Mouse (Mus musculus): ENCODE measurements around the gene Ncor2. TPM values are rescaled to one million over a fixed set of nuclear protein-coding genes. Genes with fewer than 3 reads are reported as not detected.

Gene Ncor2
- polyA plus RNA-seq, 1 experiment from 2014 or later = 27.2 TPM

DNA sequence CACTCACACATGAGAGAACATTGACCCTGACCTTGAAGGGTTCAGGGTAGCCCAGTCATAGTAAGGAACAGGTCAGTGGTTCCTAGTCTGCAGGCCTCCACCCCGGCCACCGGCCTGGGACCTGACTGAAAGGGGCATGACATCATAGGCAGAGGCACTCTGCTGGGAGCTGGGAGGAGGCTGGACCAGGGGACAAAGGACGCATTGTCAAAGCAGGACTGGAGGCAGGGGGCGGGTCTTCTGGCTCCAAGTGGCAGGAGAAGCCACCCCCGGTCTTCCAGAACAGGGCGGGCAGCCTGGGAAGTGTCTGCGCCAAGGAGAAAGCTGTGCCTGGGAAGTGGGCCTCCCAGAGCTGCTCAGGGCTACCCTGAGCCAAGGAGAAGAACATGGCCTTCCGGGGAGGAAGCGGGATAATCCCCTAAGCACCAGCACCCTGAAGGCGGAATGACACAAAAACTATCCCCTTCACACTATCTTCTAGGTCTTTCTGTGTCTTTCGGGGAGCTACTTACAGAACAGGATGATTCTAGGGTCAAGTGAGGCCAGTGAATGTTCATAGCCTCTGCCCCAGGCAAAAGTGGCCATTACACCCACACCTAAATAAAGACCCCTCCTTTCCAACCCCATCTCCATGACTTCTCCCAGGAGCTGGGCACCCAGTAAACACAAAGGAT is 44.1 kb downstream of the Ncor2 start:
- 0 out of 2 replicates have a peak, but pooled peaks cover 16% of the 10 kb centered on the region for H3K36me3 ChIP-seq
- ATAC-seq (ENCODE audit: insufficient number of reproducible peaks, insufficient read depth, low FRiP score, low TSS enrichment, low read depth) = peak; percentile 67
- H3K4me1 ChIP-seq (replicated peaks) = peaks cover 95% of the 10 kb centered on the region

DNA sequence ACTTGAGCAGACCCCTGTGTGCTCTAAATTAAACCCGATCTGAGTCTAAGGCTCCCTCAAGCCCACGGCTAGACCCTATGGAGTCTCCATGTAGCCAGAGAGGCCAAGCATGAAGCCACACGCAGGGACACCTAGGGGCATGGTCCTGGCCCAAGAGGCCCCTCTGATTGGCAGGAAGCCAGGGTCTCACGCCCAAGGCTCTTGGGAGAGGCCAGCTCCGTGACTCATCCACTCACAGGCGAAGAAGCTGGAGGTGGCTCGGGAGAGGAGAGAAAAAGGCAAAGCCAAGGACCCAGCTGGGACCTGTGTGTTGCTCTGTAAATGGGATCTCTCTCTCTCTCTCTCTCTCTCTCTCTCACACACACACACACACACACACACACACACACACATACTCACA is 44.6 kb downstream of the Ncor2 start:
- Histone ChIP-seq H3K4me1 (replicated peaks) (peaks cover 95% of the 10 kb centered on the region), H3K4me2 (peak overlapping the region; percentile 26), H3K27me3 (no peaks in the 10 kb centered on the region), H3K4me3 (replicated peaks) (no peak overlapping the region), H3K9me3 (no peaks in the 10 kb centered on the region), H3K9ac (replicated peaks) (peak overlapping the region; percentile 42; the same call in 1 of the 2 replicates), H3K27ac (peak overlapping the region; percentile 92), H3K36me3 (0 out of 2 replicates have a peak, but pooled peaks cover 16% of the 10 kb centered on the region)
- WGBS = 55% methylated on average over 7 of the region's 7 CpGs
- no peak for ATAC-seq (ENCODE audit: insufficient number of reproducible peaks, insufficient read depth, low FRiP score, low TSS enrichment, low read depth)

More for the DNA sequence above, 44.1 kb downstream of the Ncor2 start:
- Histone ChIP-seq H3K4me3 (replicated peaks) (no peak overlapping the region), H3K9ac (replicated peaks) (no peak overlapping the region), H3K4me2 (peak overlapping the region; percentile 26), H3K27ac (peak overlapping the region; percentile 92), H3K27me3 (no peaks in the 10 kb centered on the region), H3K9me3 (no peaks in the 10 kb centered on the region)
- 30% methylated on average over 11 of the region's 11 CpGs for WGBS

DNA sequence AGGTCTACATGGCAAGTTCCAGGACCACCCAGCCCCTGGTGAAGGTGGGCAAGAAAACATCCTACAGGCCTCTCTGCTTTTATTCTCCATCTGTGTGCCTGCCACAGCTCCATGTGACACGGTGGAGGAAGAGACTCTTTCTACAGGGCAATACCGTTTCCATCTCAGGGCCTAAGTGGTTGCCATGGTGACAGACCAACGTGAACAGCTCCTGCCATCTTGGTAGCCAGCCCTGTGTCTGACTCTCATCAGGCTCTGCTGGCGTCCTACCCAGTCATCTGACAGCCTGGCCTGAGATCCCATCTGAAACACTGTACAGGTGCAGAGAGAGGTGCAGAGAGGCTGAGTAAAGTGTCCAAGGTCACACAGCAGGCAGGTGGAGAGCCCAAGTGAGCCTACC is 45.4 kb downstream of the Ncor2 start:
- no peaks in the 10 kb centered on the region for H3K9me3 ChIP-seq
- WGBS = 75% methylated on average over 4 of the region's 4 CpGs
- H3K27me3 ChIP-seq = no peaks in the 10 kb centered on the region
- H3K36me3 ChIP-seq = 0 out of 2 replicates have a peak, but pooled peaks cover 16% of the 10 kb centered on the region
- H3K9ac ChIP-seq (replicated peaks) = no peak overlapping the region
- no peak overlapping the region for H3K4me2 ChIP-seq
- H3K27ac ChIP-seq = peak overlapping the region; percentile 92
- H3K4me3 ChIP-seq (replicated peaks) = no peak overlapping the region
- peaks cover 95% of the 10 kb centered on the region for H3K4me1 ChIP-seq (replicated peaks)
- ATAC-seq (ENCODE audit: insufficient number of reproducible peaks, insufficient read depth, low FRiP score, low TSS enrichment, low read depth) = no peak

DNA sequence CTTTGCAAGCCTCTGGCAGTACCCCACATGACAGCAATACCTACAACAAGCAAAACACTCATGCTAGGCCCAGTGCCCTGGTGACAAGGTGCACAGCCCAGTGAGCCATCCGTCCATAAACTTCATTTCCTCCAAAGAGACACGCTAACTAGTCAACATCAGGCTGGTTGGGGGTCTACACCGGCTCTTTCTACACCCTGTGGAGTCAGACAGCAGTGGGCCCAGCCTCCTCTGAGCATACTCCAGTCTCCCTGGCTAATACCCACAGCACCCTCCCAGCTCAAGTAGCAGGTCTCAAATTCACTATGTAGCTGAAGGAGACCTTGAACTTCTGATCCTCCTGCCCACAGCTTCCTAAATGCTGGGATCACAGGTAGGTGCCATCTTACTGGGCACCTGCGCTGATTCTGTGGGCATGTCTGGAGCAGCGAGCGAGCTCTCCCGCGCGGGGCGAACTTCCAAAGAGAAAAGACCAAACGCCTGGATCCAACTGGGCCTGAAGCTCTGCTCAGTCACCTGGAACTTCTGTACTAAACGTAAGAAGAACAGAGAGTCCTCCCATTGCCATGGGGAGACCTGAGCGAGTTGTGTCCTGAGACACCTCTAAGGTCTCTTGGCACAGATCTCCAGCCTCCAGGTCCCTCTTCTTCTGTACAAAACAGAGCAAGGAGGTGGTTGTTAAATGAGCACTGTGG is 46.3 kb downstream of the Ncor2 start:
- Histone ChIP-seq H3K9me3 (no peaks in the 10 kb centered on the region), H3K27ac (no peak overlapping the region), H3K9ac (replicated peaks) (no peak overlapping the region), H3K36me3 (0 out of 2 replicates have a peak, but pooled peaks cover 11% of the 10 kb centered on the region), H3K27me3 (no peaks in the 10 kb centered on the region), H3K4me1 (replicated peaks) (peaks cover 95% of the 10 kb centered on the region), H3K4me2 (no peak overlapping the region), H3K4me3 (replicated peaks) (no peak overlapping the region)
- no peak for ATAC-seq (ENCODE audit: insufficient number of reproducible peaks, insufficient read depth, low FRiP score, low TSS enrichment, low read depth)
- 92% methylated on average over 13 of the region's 13 CpGs for WGBS

DNA sequence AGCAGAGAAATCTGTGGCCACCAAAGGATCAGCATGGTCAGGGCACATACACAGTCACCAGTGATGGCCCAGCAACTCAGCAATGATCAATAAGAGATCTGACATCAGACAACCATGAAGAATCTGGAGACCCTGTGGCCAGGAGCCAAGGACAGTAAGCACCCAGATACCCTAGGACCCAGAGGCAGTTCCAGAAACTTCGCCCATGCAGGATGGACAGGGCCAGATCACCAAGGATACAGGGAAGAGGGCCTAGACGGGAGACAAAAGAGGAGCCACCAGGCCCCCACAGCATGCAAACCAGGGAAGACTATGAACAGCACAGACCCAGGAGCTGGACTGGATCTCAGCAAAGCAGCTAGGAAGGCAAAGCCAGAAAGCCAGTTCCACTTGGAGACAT is 47.0 kb downstream of the Ncor2 start:
- H3K27me3 ChIP-seq = no peaks in the 10 kb centered on the region
- H3K4me3 ChIP-seq (replicated peaks) = no peak overlapping the region
- 0 out of 2 replicates have a peak, but pooled peaks cover 11% of the 10 kb centered on the region for H3K36me3 ChIP-seq
- 89% methylated on average over 2 of the region's 2 CpGs for WGBS
- H3K4me1 ChIP-seq (replicated peaks) = peaks cover 88% of the 10 kb centered on the region
- H3K4me2 ChIP-seq = no peak overlapping the region
- H3K9me3 ChIP-seq = no peaks in the 10 kb centered on the region
- peak overlapping the region; percentile 75; the same call in 1 of the 2 replicates for H3K27ac ChIP-seq
- H3K9ac ChIP-seq (replicated peaks) = no peak overlapping the region
- ATAC-seq (ENCODE audit: insufficient number of reproducible peaks, insufficient read depth, low FRiP score, low TSS enrichment, low read depth) = no peak

DNA sequence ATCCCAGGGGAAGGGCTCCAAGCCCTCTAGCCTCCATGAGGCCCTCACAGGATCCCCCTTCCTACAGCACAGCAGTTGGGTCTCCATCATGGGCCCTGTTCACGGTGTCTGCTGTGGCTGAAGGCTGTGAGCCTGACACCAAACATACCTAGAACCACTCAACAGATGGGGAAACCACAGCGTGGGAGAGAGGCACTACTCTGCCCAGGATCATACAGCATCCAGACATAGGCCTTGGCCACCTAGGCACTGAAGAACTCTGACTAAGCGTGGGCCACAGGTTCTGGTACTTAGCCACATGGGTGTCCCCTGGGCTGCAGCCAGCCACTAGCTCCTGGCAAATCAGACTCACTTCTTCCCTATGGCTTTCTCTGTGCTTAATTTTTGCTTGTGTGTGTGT is 48.6 kb downstream of the Ncor2 start:
- H3K9ac ChIP-seq (replicated peaks) = 0 out of 2 replicates have a peak overlapping the region, but pooled peaks have one; percentile 2

DNA sequence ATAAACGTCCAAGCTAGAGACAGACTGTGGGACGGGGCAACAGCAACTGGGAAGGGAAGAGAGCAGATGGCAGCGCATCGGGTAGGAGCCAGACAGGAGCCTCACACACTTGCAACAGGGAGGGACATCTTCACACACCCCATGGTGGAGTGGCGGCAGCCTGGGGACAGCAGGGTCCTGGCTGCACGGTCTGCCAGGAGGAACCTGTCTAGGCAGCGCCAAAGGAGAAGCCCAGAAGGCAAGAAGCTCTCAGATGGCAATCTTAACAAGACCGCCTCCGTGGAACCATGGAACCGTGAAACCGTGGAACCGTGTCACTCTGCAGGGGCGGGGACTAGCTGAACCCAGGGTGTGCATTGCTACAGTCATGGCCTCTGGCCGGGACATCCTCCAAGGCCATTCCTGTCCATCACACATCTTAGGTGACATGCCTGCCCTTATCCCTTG is 50.1 kb downstream of the Ncor2 start:
- 84% methylated on average over 14 of the region's 14 CpGs for WGBS
- no peak for ATAC-seq (ENCODE audit: insufficient number of reproducible peaks, insufficient read depth, low FRiP score, low TSS enrichment, low read depth)
- no peaks in the 10 kb centered on the region for H3K27me3 ChIP-seq
- H3K9ac ChIP-seq (replicated peaks) = no peak overlapping the region
- peaks cover 24% of the 10 kb centered on the region for H3K36me3 ChIP-seq
- H3K9me3 ChIP-seq = no peaks in the 10 kb centered on the region
- peak overlapping the region; percentile 37 for H3K27ac ChIP-seq
- H3K4me2 ChIP-seq = no peak overlapping the region
- peaks cover 72% of the 10 kb centered on the region for H3K4me1 ChIP-seq (replicated peaks)
- no peak overlapping the region for H3K4me3 ChIP-seq (replicated peaks)

More for the DNA sequence above, 48.6 kb downstream of the Ncor2 start:
- no peak for ATAC-seq (ENCODE audit: insufficient number of reproducible peaks, insufficient read depth, low FRiP score, low TSS enrichment, low read depth)
- 84% methylated on average over 3 of the region's 3 CpGs for WGBS
- no peak overlapping the region for H3K4me3 ChIP-seq (replicated peaks)
- H3K27ac ChIP-seq = peak overlapping the region; percentile 75; the same call in 1 of the 2 replicates
- H3K36me3 ChIP-seq = 0 out of 2 replicates have a peak, but pooled peaks cover 11% of the 10 kb centered on the region
- H3K27me3 ChIP-seq = no peaks in the 10 kb centered on the region
- H3K4me2 ChIP-seq = no peak overlapping the region
- no peaks in the 10 kb centered on the region for H3K9me3 ChIP-seq
- peaks cover 82% of the 10 kb centered on the region for H3K4me1 ChIP-seq (replicated peaks)

DNA sequence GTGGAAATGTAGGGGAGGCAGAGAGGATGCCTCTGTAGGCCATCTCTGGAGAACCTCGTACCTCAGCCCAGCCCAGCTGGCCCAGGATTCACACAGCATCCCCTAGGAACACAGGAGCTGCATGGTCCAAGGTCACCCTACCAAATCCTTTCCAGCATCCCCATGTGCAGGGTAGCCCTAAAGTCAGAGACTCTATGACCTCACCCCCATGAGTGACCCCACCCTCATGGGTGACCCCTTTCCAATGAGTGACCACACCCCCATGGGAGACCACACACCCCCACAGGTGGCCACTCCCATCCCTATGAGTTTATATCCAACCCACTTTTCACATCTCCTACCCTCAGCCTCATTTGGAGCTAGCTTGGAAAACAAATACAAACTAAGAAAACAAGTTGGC is 51.1 kb downstream of the Ncor2 start:
- H3K36me3 ChIP-seq = peaks cover 29% of the 10 kb centered on the region
- H3K9me3 ChIP-seq = no peaks in the 10 kb centered on the region
- H3K4me3 ChIP-seq (replicated peaks) = no peak overlapping the region
- no peak for ATAC-seq (ENCODE audit: insufficient number of reproducible peaks, insufficient read depth, low FRiP score, low TSS enrichment, low read depth)
- H3K4me2 ChIP-seq = no peak overlapping the region
- peaks cover 67% of the 10 kb centered on the region for H3K4me1 ChIP-seq (replicated peaks)
- H3K9ac ChIP-seq (replicated peaks) = no peak overlapping the region
- 75% methylated on average over 1 of the region's 1 CpGs for WGBS
- no peak overlapping the region for H3K27ac ChIP-seq
- H3K27me3 ChIP-seq = no peaks in the 10 kb centered on the region

DNA sequence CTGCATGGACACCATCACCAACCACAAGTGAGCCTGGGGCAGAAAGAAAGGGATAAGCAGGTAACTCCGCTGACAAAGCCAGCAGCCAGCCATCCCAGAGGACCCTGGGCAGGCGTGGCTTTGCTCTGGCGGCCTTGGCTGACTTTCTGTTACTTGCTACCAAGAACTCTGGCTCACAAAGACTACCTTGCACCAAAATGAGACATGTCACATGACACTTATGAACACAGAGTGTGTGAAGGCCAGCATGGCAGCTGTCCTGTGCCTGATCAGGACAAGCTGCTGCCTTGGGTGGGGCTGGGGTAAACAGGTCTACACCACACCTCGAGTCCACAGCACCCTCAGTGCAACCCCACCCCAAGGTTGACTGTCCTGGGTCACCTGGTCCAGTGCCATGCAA is 51.6 kb downstream of the Ncor2 start:
- Histone ChIP-seq H3K27me3 (no peaks in the 10 kb centered on the region), H3K36me3 (peaks cover 28% of the 10 kb centered on the region), H3K4me3 (replicated peaks) (no peak overlapping the region), H3K4me2 (no peak overlapping the region), H3K4me1 (replicated peaks) (peaks cover 62% of the 10 kb centered on the region), H3K27ac (0 out of 2 replicates have a peak overlapping the region, but pooled peaks have one; percentile 17), H3K9ac (replicated peaks) (no peak overlapping the region), H3K9me3 (no peaks in the 10 kb centered on the region)
- WGBS = 89% methylated on average over 4 of the region's 4 CpGs
- ATAC-seq (ENCODE audit: insufficient number of reproducible peaks, insufficient read depth, low FRiP score, low TSS enrichment, low read depth) = no peak

DNA sequence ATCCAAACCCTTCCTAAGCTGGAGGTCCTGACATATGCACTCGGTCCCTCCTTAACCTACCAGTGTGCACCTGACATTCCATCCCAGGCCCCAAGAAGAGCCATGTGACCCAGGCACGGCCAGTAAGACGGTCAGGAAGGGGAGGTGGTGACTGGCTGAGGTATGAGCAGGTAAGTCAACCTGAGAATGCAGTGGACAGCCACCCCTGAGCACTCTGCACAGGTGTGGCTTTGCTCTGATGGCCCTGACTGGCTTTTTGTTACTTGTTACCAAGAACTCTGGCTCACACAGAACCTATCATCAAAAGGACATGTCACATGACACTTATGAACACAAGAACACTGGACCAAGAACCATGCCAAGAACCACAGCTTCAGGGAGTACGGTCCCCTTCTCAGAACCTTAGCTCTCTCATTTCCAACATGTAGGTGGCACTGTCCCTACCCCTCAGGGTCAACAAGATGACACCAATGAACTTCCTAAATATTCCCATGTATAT is 53.0 kb downstream of the Ncor2 start:
- Histone ChIP-seq H3K36me3 (peaks cover 37% of the 10 kb centered on the region), H3K4me1 (replicated peaks) (peaks cover 54% of the 10 kb centered on the region), H3K4me3 (replicated peaks) (no peak overlapping the region), H3K9ac (replicated peaks) (no peak overlapping the region), H3K9me3 (no peaks in the 10 kb centered on the region), H3K27ac (no peak overlapping the region), H3K27me3 (no peaks in the 10 kb centered on the region), H3K4me2 (no peak overlapping the region)
- no peak for ATAC-seq (ENCODE audit: insufficient number of reproducible peaks, insufficient read depth, low FRiP score, low TSS enrichment, low read depth)
- WGBS = 82% methylated on average over 4 of the region's 4 CpGs

DNA sequence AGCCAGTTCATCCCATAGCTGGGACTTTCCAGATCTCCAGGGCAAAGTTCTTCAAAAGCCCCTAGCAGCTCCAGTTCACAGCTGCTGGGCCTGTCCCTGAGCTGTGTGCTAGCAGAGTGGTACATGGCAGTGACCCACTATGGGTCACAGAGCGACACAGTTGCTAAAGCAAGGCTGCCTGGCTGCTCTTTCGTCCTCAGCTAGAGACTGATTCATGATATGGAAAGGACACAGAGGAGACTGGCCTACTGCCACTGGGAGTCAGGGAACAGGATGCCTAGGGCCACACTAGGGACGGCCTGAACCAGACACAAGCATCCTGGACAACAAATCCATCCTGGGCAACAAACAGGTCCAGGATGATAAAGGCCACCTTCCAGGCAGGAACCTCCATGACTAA is 53.8 kb downstream of the Ncor2 start:
- 83% methylated on average over 3 of the region's 3 CpGs for WGBS
- Histone ChIP-seq H3K4me3 (replicated peaks) (no peak overlapping the region), H3K4me1 (replicated peaks) (peaks cover 53% of the 10 kb centered on the region), H3K36me3 (peaks cover 44% of the 10 kb centered on the region), H3K9ac (replicated peaks) (no peak overlapping the region), H3K4me2 (no peak overlapping the region), H3K9me3 (no peaks in the 10 kb centered on the region), H3K27me3 (no peaks in the 10 kb centered on the region), H3K27ac (no peak overlapping the region)
- no peak for ATAC-seq (ENCODE audit: insufficient number of reproducible peaks, insufficient read depth, low FRiP score, low TSS enrichment, low read depth)
